25 mouse cellular contexts compared by ENCODE assay signal in the genomic region with DNA sequence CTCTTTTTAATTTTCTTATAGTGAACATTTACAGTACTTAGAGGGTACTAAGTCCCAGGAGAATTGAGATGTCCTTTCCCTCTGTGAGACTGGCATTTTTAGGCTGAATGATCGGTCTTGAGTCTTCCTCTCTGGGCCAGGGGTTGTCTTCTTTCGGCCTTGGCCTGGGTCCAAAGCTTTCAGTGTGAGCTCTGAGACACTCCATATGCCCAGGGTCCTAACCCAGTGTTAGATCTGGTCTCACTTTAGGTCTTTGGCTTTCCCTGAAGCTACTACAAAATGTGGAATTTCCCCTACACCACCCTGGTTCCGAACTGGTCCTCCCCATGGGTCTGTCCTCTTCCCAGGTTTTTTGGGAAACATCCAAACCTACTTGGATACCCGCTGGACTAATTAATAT.
"Had no signal": no experiment of that assay in that cellular context is flagged by ENCODE, and none has a peak within 500 bp of the region (broad histone marks: within the 10 kb centered on the region; RNA-seq: fewer than 3 reads in every experiment).

No protein-coding gene starts in this region.

- H3K27ac ChIP-seq: gastrocnemius, adult 2 months; hindbrain, embryonic 10.5 days; hindbrain, embryonic 12.5 days; hindbrain, embryonic 14.5 days; intestine, embryonic 15.5 days; left cerebral cortex, adult 2 months; limb, embryonic 13.5 days; limb, embryonic 15.5 days; liver, embryonic 12.5 days; liver, embryonic 14.5 days had no signal

- H3K4me3 ChIP-seq: gastrocnemius, adult 2 months; heart, embryonic 12.5 days; hindbrain, embryonic 10.5 days; hindbrain, embryonic 12.5 days; intestine, embryonic 15.5 days; left cerebral cortex, adult 2 months; limb, embryonic 13.5 days; limb, embryonic 15.5 days; liver, embryonic 12.5 days had no signal

- H3K9me3 ChIP-seq: hindbrain, embryonic 10.5 days; hindbrain, embryonic 12.5 days; intestine, embryonic 15.5 days; limb, embryonic 13.5 days; limb, embryonic 15.5 days; liver, embryonic 12.5 days had no signal

- ATAC-seq: hindbrain, embryonic 16.5 days; inflammation-experienced regulatory T-cells, adult 6 months; intestine, embryonic 15.5 days; intestine, postnatal 0 days; liver, embryonic 12.5 days had no signal

- DNase-seq: gastrocnemius, adult 2 months; gastrocnemius, postnatal 10 days; gastrocnemius, postnatal 25 days; heart, adult 18-20 months; heart, postnatal 10 days; heart, postnatal 4 days; kidney, adult 18-20 months; kidney, adult 8-10 months; kidney, postnatal 10 days; kidney, postnatal 36 days; layer of hippocampus, adult 9-11 months; layer of hippocampus, postnatal 36 days had no signal

- H3K4me2 ChIP-seq: heart, embryonic 12.5 days; hindbrain, embryonic 12.5 days; hindbrain, embryonic 14.5 days; intestine, embryonic 15.5 days; limb, embryonic 13.5 days; limb, embryonic 15.5 days; liver, embryonic 12.5 days had no signal

- H3K36me3 ChIP-seq: heart, embryonic 12.5 days; hindbrain, embryonic 10.5 days; hindbrain, embryonic 12.5 days; intestine, embryonic 15.5 days; limb, embryonic 13.5 days; limb, embryonic 15.5 days; liver, embryonic 12.5 days had no signal

- H3K4me1 ChIP-seq: heart, embryonic 12.5 days; hindbrain, embryonic 10.5 days; hindbrain, embryonic 12.5 days; intestine, embryonic 15.5 days; limb, embryonic 13.5 days; limb, embryonic 15.5 days; liver, embryonic 12.5 days had no signal

- H3K27me3 ChIP-seq: heart, embryonic 12.5 days; hindbrain, embryonic 12.5 days; intestine, embryonic 15.5 days; limb, embryonic 13.5 days; limb, embryonic 15.5 days; liver, embryonic 12.5 days had no signal

- H3K9ac ChIP-seq: heart, embryonic 12.5 days; hindbrain, embryonic 12.5 days; hindbrain, embryonic 14.5 days; intestine, embryonic 15.5 days; limb, embryonic 13.5 days; limb, embryonic 15.5 days; liver, embryonic 12.5 days; liver, embryonic 14.5 days had no signal
